Mouse (Mus musculus) stomach, postnatal 0 days (tissue): ENCODE measurements around the gene Grpel1.

Experiments used
- CTCF ChIP-seq: IDR thresholded peaks from 2 replicates; pipeline ENCODE4 v1.5.1; 2016; ENCODE audit warnings: antibody characterized with exemption, low read depth, mild to moderate bottlenecking, moderate library complexity
- EP300 ChIP-seq: optimal IDR thresholded peaks from 2 replicates; pipeline ENCODE3; 2016; ENCODE audit warnings: antibody characterized with exemption

DNA sequence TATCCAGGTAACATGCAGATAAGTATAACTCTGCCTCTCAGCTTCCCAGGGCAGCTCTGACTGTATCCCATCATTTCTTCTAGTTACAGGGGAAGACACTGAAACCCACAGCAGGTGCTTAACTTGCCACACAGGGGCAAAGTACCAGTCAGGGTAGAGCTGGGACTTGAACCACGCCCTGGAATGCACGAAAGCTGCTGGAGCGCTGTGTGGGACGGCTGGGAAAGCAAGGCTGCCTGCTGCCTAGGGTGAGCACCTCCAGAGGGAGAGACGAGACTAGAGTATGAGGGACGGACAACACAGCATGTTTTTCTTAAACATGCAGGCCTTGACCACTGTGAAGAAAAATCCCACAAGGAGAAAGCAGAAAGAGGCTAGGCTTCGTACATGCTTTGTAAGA is 40.4 kb downstream of the Grpel1 start:
- TF ChIP-seq EP300 = no peak
- TF ChIP-seq CTCF = no peak
